Mouse (Mus musculus): ENCODE measurements around the gene Rab30.
"Not testable (repeated sequence)": the region's sequence is repeated elsewhere in the genome, so short reads cannot be mapped to it uniquely, and the experiment has no call there.

Gene Rab30

DNA sequence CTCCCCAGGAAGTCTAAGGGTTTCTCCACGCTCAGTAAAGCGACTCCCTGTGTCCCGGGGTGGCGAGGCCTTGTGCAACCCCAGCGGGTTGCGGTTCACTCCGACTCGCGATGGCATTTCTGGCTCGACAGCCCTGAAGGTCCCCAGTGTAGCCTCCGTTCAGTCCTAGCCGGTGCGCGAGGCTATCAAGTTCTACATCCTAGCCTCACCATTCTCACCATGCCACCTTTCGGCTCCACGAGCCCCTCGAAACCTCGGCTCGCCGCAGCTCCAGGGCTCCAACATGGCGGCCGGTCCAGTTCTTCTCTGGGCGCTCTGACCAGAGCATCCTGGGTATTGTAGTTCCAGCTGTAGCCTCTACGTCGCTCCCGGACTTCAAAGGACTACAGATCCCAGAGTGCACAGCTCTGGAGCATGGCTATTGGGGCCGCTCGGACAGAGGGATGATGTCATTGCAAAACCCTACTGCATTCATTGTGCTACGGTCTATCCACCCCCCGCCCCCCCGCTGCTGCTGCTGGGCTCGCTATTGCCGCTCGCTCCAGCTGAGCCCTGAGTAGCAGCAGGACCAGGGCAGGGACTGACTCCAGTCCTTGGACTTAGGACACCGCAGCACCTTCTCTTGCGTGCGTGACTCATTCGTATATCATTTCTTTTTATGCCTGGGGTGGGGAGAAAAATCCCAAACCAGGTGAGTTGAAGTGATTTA lies at the start of gene Rab30:
Rab30 (plus strand) TSS at position 452 of the 709 bp plus-strand sequence.
- DNase-seq (ENCODE audit: low read depth): peak; percentile 98

DNA sequence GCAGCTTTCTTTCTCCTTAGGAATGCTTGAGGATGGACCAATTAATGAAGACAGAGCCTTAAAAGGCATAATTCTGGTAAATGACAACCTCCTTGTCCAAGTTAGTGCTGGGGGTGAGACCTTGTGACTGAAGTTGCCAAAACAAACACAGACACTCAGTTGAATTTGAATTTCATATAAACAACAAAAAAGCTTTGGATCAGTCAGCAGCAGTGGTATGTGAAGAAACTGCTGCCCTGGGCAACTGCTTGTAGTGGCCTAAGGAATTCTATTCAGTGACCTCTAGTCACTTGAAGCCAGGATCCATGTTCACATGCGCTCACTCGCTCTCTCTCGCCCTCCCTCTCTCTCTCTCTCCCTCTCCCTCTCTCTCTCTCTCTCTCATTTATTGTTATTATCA lies 45.0 kb upstream of the Rab30 start:
- no peak for DNase-seq (ENCODE audit: low read depth)

DNA sequence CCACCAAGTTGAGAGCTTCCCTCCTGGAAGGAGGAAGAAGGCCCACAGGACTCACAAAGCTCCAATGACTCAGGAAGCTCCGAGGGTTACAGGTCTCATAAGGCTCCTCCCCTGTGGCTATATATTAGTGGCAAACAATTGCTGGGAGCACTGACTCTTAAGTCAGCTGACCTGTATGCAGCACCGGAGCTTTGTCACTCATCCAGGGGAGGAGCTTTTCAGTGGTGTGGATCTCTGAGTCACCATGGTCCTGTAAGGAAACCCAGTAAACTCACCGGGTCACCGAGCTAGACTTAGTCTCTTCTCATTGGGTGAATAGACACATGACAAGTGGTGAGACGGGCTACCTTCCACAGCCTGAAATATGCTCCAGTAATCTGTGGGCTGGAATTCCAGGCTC lies 42.6 kb upstream of the Rab30 start:
- DNase-seq (ENCODE audit: low read depth): no peak

DNA sequence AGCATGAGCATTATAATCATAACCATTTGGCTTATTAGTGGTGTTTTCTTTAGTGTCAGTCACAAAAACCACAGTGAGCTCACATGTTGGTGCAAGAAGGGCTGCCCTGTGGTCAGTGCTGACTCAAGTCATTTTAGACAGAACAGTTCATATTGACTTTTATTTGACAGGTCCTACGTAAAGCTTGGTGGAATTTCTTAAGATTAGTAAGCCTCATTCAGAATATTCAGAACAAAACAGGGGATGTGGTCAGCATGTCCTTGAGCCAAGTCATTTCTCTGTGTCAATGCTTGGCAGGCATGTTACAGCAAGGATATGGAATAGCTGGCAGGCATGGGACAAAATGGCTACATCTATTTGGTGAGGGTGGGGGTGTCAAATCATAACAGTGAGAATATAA lies 37.7 kb upstream of the Rab30 start:
- DNase-seq (ENCODE audit: low read depth): peak; percentile 79

DNA sequence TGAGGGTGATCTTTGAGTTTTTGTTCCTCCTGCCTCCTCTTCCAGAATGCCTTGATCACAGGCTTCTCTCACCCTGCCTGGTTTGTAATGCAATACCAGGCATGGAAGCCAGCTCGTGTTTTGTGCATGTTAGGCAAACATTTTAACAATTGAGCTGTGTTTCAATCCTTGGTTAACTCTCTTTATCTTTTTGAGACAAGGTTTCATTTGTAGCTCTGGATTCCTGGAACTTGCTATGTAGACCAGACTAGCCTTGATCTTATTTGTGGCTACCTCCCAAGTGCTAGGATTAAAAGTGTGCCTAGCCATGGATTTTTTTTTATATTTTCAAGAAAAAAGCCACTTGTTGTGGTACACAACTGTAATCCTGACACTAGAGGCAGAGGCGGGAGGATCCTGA lies 35.9 kb upstream of the Rab30 start:
- no peak for DNase-seq (ENCODE audit: low read depth)

DNA sequence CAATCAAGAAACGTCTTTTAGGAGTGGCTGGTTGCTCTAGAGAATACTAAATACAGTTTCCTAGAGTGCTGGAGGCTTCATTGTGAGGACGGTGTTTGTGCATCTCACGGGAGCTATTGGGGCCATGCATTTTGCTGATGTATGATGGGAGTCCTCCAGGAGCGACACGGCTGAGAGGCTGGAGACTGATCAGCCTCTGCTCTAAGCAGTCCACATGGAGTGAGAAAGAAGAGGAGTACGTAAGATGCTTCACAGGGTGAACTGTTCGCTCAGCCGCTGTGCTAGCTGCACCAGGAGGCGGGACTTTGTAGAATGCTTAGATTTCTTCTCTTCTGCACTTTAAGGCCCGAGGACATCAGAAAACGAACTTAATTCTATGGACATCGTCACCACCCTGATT lies 34.7 kb upstream of the Rab30 start:
- no peak for DNase-seq (ENCODE audit: low read depth)

DNA sequence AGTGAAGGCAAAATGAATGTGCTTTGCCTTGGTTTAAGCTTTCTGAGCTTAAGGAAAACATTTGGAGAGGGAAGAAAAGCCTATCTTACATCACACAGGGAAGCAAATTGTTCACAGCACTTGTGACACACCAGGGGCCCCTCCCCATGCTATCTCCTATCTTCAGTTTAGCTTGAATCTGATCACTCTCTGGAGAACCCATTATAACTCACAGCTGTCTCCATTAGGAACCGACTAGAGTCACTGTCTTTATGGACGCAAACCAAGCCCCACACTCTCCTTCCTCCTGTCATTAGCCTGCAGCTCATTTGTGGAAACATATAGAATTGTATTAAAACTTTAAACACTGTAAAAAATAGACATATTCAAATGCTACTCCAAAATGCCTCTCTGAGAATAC lies 31.8 kb upstream of the Rab30 start:
- no peak for DNase-seq (ENCODE audit: low read depth)

DNA sequence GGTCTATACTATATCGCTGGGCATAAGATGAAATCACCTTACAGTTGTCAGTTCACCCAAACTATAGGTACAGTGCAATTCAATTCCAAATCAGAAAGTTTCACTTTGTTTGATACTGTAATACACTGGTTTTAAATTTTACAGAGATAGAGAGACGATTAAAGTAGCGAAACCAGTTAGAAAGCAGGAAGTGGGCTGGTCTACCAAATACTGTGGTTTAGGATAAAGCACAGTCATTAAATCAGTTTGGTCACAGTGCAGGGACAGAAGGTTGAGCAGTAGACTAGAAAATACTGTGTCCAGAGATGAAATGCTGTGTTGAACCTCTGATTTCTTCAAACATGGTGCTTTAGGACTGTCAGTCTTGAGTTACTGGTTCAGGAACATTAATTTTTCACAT lies 29.8 kb upstream of the Rab30 start:
- no peak for DNase-seq (ENCODE audit: low read depth)

DNA sequence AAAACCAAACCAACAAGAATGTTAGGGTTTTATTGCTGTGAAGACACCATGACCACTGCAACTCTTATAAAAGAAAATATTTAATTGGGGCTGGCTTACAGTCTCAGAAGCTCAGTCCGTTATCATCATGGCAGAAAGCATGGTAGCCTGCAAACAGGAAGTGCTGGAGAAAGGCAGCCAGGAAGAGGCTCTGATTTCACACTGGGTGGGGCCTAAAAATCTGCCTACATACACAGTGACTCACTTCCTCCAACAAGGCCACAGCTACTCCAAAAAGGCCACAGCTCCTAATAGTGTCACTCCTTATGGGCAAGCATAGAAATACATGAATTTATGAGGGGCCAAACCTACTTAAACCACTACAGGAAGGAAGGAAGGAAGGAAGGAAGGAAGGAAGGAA lies 26.3 kb upstream of the Rab30 start:
- no peak for DNase-seq (ENCODE audit: low read depth)

DNA sequence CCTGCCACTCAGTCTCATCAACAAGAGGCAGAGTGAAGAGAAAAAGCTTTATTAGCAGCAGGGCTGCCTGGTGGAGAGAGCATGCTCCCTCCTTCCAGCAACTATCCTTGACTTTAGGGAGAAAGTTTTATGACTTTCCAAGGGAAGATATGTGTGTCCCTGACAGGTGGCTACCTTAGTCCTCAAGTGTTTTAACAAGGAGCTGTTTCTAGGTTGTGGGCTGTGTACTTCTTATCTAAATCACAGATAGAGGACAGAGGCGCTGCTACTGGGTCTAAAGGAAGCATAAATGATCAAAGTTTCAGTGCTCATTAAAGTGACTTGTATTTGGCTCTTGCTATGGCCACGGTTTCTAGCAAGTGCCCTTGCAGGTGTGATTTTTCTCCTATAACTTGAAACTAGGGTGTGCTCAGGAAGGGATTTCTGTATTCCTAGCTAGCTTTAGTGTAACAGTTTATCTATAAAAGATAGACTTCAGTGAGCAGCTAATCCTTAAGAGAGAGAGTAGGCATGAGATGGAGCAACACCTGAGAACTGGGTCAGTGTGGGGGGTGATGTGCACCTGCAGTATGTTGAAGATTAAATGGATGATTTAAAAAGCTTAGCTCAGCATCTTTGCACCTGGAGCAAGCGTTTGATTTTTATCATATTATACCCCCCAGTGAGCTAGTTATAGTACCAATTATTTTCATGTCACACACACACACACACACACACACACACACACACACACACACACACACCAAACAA lies 21.1 kb upstream of the Rab30 start:
- DNase-seq (ENCODE audit: low read depth): no peak

DNA sequence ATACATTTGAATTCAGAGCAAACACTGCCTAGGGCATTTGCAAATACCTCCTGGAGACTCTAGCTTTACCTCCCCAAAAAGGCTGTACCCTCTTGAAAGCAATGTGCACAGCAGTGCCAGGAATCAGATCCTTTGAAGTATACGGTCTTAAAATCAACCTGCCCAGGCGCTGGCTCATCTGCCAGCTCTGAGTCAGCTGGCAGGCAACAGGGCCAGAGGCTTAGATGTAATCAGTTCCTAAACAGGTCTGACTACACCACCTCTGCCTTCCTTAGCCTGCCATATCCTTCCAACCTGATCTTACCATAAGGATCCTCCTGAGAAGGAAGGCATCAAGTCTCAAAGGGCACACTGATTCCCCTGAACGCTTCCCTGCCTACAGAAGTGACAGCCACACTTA lies 17.7 kb upstream of the Rab30 start:
- no peak for DNase-seq (ENCODE audit: low read depth)

DNA sequence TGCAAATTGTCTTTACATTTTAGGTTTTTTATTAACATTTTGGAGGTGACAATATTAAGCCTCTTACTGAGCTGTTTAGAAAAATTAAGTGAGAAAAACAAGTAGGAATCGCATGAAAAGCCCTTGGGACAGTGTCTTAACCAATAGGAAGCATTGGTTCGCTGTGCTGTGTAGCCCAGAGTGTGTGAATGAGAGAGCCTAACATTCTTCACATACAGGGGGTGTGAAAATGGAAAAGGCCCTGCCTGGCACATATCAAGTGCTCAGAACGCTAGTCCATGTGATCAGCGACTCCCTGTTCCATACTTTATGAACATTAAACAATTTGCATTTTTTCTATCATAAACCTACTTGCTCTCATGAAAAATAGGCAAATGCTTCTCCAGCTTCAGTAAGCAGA lies 17.1 kb upstream of the Rab30 start:
- DNase-seq (ENCODE audit: low read depth): no peak

DNA sequence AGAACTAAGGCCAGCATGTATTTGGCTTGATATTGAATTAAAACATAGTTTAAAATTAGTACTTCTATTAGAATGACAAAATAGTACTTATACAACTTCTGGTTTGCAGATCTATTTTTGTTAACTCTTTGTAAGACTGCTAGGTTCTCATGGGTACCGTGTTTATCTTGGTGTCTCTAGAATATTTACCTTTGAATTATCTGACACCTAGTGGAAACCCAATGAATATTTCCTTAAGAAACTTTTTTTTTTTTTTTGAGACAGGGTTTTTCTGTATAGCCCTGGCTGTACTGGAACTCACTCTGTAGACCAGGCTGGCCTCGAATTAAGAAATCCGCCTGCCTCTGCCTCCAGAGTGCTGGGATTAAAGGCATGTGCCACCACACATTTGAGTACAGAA lies 11.8 kb upstream of the Rab30 start:
- not testable (repeated sequence) for DNase-seq (ENCODE audit: low read depth)

DNA sequence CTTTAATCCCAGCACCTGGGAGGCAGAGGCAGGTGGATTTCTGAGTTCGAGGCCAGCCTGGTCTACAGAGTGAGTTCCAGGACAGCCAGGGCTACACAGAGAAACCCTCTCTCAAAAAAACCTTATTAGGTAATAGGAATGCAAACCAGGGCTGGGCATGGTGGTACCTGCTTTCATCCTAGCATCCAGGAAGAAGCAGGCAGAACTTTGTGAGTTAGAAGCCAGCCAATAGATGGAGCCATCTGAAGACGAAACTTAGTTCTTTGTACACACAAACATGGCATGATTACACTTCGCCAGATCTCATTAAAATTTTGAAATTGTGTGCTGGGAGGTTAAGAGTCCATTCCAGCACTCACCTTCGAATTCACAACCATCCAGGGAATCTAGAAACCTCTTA lies 10.9 kb upstream of the Rab30 start:
- DNase-seq (ENCODE audit: low read depth): no peak

DNA sequence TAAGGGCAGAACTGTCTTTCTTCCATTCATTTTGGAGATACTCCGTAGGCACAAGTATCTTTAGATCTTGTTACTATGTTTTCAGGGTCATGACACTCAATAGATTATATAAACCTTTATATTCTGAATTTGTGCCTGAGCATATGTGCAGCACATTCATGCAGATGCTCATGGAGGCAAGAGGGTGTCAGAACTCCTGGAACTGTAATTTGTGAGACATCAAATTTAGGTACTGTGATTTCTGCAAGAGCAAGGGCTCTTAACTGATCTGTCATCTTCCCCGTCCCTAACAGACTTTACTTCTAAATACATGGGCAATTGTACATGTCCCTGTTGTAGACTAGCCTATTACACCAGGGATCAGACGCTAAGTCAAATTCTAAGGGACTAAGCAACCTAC lies 10.4 kb upstream of the Rab30 start:
- no peak for DNase-seq (ENCODE audit: low read depth)

DNA sequence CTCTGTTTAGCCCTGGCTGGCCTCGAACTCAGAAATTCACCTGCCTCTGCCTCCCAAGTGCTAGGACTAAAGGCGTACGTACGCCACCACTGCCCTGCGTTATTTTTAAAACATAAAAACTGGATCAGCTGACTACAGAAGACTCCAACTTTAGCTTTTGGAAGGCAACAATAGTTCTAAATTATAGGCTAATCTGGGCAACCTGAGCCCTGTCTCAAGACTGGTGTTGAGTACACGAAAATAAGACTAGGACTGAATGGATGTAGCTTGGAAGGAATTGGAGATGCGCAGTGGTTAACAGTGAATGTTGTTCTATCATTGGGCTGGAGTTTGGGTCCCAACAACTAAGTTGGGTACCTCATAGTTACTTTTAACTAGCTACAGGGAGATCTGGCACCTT lies 9.3 kb upstream of the Rab30 start:
- DNase-seq (ENCODE audit: low read depth): no peak

DNA sequence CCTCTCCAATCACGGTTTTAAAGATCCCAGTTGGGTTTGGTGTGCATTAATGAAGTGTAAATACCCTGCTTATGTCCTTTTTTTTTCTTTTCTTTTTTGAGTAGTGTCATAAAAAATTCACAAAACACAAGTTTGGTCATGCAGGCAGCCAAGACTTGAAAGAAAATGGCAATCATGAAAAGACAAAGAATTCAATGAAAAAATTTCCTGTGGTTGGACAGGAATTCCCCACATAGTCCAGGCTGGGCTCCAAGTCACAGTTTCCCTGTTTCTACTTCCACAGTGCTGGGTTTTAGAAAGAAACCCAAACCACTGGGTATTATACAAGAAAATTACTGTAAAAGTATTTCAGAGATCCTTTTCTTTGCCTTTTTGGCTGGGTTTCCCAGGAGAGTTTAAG lies 3.8 kb upstream of the Rab30 start:
- no peak for DNase-seq (ENCODE audit: low read depth)

DNA sequence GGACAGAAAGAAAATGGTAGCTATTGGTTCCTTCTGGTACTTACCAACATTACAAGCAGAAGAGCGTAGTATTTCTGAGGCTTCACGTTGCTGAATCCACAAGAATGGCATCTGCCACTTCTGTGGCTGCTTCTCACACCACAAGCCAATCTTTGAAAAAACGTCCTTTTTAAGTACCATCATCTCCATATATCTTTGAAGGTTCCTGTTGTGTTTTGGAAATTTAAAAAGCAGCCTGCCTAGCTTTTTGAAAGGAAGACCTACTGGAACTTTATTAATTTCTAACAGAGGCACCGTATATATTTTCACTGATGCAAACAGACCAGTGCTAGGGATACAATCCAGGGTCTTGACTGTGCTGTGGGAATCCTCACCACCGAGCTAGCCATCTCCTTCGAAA lies 1.4 kb upstream of the Rab30 start:
- DNase-seq (ENCODE audit: low read depth): no peak

DNA sequence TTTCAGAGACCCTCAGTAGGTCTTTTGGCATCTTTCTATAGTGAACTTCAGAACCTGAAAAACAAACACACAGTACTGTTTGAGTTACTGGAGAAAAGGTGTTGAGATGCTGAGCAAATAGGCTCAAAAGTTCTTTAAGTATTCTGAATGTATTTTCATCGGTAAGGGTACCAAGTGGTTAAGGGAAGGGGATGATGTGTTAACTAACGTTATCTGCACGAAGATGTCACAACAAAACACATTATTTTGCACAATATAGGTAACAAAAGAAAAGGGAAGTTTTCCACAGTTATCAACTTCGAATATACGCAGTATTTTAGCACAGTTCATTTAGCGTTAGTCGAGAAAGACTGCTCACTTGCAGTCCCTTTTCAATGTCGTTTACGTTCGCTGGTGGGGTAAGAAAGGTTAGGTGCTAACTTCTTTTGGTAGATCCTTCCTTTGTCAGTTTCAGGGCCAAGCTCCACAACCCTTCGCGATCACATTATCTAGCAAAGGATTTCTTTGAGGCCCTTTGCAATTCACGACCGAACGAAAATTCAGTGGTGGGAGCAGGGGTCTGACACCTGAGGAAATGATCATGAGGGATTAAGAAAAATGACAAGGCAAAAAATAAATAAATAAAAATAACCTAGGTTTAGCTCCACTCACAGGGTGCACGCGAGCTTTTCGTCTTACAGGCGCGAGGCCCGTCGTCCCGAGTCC lies 840 bp upstream of the Rab30 start:
- DNase-seq (ENCODE audit: low read depth): no peak

DNA sequence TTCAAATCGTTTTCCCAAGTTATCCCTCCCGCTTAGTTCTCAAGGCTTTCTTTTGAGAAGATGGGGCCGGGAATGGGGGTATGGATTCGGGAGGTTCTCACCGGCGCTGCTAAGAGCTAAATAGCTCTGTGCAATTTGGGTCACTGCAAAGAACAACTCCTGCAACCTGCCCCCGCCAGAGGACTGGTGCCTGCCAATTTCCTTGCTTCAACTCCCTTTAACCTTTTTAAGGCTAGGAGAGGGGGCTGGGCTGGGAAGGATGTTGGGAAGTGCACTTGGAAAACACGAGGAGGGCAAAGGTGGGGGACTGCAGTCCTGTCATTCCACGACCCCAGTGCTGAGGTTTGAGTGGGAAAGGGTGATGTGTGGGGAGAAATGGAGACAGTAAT lies 452 bp downstream of the Rab30 start:
- DNase-seq (ENCODE audit: low read depth): no peak

DNA sequence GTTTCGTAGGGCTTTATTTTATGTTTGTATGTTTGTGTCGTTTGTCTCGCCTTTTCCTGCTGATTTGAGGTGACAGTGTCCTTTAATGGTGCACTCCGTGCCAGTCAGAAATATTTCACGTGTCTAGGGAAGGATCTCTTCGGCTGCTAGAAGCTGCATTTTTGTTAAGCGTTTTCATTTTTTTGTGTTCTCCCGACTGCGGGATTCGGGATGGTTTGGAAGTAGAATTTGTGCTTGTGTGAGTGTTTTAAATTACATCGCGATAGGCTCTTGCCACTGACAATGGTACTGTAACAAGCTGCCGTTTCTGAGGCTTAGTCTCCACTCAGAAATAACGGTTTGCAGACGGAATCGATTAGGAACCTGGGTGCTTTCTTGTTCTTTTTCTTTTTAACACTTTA lies 938 bp downstream of the Rab30 start:
- DNase-seq (ENCODE audit: low read depth): no peak

DNA sequence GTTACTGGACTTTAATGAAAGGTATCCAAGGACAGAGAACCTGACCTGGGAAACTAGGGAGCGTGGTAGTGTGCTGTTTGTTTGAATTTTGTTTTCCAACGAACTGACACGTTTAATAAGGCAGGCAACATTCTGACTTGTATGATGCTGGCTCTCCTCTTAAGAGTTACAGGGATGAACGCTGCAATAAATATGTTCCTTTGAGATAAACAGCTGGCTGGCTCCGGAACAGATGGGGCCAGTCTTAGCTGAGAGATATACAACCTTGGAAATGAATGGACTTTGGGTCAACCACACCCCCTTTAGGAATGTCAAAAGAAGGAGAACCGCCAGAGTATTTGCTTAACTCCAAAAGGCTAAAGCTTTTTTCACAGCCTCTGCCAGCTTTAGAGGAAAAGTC lies 1.4 kb downstream of the Rab30 start:
- no peak for DNase-seq (ENCODE audit: low read depth)

DNA sequence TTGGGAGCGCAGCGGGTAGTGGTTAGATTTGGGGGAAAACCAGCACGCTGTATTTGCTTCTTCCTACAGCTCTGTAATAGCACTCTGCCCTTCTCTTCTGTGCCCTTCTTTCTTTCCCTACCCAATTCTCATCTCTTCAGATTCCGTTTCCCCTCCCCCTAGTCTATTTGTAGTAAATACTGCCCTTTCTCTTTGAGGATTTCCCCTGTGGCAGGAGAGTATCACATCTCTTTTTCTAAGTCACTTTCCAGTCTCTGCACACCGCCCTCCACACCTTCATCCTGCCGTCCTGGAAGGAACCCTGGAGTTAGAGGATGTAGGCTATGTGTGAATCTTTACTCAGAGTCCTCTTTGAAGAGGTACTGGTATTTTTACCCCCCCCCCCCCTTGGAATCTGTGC lies 1.9 kb downstream of the Rab30 start:
- no peak for DNase-seq (ENCODE audit: low read depth)

Data from fibroblast of lung, adult 2 months (primary cell).